Mouse (Mus musculus) urinary bladder, postnatal 36 days (tissue): ENCODE measurements around the gene Kif21a.

ENCODE experiments used
- DNase-seq, 2 experiments: peaks; one replicate each; pipeline ENCODE4 v3.0.0; 2022; ENCODE audit warnings: low spot score in 2 of 2, mixed read lengths in 1 of 2

Gene Kif21a

DNA sequence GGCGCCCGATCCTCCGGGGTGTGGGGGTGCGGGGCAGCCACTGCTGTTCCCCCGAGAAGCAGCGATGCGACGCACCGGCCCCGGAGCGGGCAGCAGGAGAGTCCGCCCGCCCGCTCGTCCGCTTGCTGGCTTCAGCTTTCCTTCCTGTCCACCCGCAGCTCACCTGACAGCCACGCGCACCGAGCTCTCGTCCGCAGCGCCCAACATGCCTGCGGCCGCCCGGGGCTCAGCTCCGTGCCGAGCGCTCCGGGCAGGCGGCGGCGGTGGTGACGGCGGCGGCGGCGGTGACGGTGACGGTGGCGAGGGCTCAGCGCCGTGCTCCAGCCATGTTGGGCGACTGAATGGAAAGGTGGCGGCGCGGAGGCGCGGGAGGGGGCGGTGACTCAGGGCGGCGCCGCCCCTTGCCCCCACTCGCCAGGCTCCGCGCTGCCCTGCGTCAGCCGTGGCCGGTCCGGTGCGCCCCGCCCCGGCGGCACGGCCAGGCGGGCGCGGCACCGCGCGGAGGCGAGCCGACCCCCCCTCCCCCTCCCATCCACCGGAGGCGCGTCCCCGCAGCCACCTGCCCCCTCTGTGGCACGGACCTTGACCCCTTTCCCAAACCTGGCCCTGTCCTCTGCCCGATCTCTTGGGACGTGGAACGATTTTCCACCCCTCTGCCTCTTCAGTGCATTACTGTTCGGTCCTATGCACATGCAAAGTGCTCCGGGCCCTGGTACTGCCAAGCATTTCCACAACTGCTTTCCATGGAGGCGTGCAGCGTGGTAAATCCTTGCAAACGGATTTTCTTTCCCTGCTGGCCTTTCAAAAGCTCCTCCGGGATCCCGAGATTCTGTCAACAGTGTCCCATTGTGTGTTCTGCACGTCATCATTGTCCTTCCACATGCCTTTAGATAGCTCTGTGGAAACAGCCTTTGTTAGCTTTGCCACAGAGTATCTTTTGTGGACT is at the start of gene Kif21a:
Kif21a (minus strand) TSS at position 453 of the 946 bp plus-strand sequence.
- DNase-seq: peak; percentile 69 to 71

DNA sequence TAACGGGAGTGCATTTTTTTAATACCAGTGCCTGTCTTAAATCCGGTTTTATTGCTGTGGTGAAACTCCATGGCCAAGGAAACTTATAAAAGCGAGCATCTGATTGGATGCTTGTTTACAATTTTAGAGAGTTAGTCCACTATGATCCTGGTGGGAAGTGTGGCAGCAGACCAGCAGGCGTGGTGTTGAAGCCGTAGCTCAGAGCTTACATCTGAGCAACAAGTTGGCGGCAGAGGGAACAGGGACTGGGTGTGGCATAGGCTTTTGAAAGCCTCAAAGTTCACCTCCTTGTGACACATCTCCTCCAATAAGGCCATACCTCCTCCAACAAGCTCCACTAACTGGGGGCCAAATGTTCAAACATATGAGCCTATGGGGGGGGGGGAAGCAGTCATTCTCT is 46.9 kb upstream of the Kif21a start:
- DNase-seq: peak in 1 of 2 experiments; percentile 19

DNA sequence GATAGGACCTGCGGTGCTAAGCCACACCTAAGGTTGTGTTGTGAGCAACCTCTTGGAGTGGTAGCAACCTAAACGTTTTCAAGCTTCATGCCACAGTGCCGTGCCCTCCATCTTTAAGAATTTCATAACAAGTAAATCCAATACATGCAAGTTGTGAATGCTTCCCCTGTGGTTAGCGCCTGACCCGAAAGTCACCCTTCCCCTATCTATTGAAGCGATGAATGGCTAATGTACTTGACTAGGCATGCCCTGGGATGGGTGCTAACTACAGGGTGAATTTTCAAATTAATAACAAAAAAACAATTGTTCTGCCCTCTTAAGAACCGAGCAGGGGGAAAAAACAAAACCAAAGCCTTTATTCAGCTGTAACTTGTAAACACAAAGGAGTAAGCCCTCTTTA is 39.7 kb upstream of the Kif21a start:
- DNase-seq: no peak

DNA sequence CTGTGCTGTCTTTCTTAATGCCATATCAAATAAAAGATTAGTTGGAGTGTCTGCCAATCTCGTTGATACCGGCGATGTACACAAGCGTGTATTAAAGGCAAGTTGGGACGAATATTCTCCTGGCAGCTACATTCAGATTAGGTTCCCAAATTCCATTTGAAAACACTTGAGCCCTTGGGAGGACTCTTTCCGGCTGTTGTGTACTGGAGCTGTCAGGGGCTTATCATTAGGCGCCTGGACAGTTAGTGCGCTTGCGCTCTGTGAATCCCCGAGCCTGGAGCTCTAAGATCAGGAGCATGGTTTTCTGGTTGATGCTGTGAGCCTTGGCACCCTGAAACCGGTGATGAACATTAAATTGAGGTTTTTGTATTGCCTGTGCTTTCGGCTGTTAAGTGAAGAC is 38.3 kb upstream of the Kif21a start:
- no peak for DNase-seq

DNA sequence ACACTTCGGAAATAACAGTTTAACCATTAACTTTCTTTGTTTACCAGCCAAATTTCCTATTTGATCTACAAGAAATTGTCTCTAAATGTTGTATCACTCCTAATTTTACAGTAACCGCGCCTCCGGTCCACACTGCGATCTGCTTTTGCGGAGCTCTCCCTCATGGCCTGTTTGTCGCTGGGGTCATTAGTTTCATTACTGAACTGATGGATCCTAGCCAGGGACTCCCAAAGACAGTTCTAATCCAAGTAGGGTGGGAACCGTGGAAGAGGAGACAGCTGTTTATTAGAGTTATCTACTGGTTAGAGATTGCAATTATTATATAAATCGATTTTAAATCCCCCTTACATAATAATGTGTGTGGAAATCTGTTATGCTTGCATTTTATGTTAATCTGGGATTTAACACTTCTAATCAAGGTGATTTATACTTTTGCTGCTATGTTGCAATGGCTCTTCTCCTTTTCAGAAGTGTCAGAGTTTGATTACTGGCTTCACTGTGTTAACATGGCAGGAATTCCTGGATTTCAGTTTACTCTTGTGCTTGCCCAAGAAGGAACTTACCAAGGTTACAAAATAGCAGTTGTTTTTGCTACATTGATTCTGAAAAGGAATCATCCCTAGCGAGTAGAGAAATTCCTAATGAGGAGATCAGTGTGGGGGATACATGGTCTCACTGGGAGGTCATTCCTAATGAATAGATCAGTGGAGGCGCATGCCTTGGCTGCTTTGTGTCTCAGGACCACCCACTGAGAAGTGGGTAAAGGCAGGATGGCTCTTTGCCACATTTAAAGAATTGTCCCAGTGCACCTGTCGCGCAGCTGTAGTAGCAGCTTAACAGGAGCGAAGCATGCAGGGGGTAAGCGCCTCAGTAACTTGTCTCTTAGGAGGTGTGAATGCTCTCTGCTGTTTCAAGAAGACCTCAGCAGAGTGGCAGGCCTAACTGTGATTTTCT is 28.0 kb upstream of the Kif21a start:
- DNase-seq: no peak

DNA sequence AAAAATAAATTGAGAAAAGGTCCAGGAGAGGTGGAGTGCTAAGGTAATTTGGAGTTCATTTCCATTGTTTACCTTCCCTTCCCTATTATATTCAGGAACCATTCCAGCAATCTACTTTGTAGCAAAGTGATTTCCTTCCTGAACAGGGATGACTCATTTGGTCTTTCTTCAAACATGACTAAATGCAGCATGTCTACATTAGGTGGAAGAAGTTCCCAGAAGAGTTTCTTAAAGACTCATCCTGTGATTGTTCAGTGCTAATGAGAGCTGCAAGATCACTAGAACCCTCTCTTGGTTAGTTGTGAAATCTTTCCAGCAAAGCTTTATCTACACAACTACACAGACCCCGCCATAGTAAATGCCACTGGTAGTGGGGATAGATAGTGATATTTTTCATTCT is 22.7 kb upstream of the Kif21a start:
- no peak for DNase-seq

DNA sequence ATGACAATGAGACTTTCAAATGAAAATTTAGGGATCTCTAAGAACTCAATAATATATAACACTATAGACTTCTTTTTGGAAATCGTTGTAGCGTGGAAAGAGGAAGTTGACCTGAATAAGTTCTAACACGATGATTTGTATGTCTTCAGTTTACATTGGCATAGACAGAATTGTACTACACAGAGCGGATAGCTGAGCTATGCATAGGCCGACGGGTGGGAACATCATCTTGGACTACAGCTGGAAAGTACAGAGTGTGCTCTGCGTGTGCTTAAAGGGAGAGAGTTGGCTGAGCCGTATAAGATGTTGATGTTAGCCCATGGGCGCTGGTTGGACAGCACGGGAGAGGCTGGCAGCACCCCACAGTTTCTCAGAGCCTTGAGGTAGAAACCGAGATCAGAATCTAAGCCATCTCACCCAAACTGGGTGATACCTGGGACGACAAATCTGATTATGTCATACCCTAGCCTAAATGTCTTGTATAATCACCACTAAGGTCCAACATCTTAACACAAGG is 14.6 kb upstream of the Kif21a start:
- DNase-seq: no peak

DNA sequence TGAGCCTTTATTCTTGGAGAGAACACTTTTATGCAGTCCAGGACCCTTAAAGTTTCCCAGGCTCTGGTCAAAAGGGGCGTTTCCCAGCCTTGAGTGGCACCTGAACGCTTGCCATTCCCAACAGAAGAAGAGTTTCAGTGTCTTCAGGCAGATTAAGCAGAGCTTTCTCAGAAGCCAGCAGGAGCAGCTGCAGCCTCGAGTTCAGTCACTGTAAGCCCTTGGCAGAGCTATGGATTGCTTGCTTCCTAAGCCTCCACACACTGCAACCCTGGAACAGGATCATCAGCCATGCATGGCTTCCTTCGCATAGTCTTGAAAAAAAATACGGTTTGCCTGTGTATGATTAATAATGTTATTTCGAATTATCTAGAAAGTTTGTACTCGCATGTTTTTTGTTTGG is 14.1 kb upstream of the Kif21a start:
- peak in 1 of 2 experiments; percentile 5 for DNase-seq

DNA sequence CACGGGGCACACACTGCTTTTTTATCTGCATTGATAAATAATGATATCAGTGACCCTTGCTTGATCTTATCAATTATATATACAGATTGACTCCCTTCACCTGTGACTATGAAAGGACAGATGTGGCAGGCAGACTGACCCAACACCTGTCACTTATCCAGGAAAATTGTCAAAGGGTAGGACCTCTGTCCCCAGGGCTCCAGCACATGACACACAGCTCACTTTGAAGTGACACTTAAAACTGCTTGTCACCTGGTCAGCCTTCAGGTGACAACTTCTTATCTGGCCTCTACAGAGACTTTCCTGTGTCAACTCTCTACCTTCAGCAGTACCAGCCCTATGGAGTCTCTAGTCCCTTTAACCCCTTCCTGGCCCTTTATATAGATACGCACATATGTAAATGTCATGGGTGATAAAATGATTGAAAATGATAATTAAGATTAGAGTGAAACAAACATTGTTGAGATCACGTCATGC is 7.2 kb upstream of the Kif21a start:
- DNase-seq: no peak

DNA sequence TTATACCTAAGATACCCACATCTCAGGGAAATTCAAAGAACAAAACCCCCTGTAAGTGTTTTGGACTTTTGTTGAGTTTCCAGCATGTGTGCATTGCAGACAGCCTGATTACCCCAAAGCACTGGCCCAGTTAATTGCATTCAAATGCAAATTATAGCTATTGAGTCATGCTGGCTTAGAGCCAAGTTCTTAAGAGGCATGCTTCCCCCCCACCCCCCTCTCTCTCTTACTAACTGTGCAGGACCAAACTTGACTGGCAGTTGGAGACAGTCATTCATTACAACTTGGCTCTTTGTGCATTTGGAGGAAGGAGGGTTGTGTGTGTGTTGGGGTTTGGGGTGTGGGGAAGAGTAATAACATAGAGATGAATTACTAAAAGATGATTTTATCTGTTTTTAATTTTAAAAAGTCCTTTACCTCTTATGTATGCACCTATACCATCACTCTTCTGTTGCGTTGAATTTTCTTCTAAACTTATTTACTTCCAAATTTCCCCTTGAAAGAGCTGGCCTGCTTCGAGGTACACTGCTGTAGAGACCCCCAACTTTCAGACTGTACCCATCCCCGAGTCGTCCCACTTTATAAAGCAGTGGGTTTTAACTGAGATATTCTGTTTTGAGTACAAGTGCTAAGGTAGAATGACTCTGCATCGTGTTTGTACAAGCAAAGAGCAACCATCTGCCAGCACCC is 6.6 kb upstream of the Kif21a start:
- no peak for DNase-seq

DNA sequence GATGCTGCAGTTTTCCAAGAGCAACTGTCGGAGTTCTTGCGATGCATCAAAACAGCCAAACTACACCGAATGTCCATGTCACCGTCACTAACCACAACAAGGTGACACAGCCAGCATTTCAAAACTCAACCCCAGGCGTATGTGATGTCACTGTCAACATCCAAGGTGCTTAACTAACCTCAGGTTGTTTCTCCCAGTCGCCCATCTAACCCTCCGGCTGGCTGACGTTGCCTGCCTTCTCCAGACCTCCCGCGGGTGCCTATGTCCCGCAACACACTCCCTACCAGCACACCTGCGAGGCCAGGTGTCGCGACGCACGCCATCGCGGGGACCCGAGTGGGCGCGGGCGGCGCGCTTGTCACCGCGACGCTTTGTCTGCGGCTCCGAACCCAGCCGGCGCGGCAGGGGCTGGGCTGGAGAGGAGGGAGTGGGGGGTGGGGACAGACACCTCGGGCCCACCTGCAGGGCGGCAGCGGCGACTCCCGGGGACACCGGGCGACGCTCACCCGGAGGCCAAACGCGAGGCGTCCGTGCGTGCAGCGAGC is 725 bp downstream of the Kif21a start:
- DNase-seq: peak in 1 of 2 experiments; percentile 3

DNA sequence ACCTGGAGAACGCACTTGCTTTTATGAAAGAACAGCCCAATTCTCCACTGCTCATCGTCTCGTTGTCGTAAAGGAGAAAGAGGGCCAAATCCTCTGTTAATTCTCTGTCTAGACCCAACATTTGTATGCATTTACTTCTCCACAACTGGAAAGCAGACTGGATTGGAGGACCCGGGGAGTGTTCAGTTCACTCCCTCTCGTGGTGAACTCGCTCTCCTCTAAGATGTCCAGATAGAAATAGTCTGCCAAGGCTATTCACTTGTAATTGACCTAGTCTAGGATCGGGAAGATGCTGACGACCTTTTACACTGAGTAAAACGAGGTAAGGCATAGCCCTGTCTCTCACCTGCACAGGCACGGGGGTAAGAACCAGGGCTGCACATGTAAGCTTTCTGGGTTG is 2.1 kb downstream of the Kif21a start:
- no peak for DNase-seq

DNA sequence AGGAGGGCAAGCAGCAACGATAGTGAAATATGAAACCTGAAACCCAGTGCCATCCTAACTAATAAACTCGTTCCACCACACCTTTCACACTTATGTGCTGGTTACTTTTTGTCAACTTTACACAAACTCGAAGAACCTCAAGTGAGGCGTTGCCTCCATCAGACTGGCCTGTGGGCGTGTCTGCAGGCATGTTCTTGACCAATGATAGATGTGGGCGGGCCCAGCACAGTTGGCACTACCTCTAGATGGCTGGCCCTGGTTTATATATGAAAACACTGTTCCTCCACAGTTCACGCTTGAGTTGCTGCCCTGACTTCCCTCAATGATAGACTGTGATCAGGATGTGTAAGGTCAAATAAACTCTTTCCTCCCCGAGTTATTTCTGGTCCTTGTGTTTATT is 3.2 kb downstream of the Kif21a start:
- peak in 1 of 2 experiments; percentile 11 for DNase-seq

DNA sequence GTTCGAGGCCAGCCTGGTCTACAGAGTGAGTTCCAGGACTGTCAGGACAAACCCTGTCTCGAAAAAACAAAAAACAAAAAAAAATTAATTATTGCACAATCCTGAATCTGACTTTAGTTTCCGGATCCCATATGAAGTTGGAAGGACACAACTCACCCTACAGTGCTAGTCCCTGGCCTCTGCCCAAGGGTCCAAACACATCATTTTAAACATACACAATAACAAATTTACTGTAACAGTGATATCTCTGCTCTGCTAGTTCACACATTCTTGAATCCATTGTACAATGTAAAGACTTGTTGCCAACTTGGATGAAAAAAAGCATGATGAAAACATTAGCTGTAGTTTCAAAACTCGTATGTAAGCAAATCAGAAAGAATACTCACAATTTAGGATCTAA is 6.5 kb downstream of the Kif21a start:
- no peak for DNase-seq

DNA sequence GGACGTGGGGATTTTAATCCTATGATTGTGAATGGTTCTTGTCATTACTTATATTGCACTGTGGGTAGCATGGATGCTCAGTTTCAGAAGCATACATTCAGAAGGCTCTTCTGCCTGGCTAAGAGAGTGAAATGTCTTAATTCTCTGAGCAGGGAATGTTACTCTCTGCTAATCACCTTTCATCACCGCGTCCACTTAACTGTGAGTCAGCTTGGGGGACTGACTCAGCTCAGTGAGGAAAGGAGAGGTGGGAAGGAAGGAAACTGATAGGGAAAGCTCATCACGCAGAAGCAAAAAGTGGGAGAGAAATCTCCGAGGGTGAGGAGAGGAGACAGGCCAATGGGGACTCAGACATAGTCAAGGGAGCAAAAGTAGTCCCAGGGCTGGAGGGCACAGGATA is 10.9 kb downstream of the Kif21a start:
- DNase-seq: no peak

DNA sequence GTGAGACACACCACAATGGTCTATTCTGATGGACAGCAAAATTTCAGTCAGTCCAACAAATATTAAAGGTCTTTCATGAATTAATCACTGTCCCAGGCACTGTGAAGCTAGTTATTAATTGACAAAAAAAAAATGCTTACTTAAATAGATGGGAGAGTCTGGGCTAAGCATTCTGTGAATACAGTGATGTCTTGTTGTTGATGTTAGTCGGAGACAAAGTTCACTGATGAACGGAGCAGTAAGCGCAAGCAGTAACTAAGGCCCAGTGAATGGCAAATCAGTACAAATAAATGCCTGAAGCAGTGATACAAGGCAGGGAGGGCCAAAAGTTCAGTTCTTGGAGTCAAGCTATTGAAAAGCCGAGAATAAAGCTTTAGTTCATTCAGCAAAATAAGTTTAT is 15.7 kb downstream of the Kif21a start:
- no peak for DNase-seq

DNA sequence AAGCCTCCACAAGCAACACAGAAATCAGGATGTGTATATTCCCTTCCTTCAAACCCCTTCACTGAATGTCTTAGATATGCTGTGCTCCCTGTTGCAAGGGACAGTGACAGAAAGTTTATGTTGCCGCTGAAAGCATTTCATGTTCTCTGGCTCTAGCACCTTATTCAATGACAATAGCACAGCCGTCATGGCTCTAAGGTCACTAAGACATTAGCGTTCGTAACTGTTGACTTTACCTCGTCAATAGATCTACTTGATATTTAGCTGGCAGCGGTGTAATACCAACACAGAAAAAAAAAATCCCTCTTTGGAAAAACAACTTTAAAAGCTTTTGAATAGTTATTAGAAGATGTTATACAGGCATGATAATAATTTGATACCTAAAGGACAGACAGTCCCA is 16.2 kb downstream of the Kif21a start:
- DNase-seq: no peak

DNA sequence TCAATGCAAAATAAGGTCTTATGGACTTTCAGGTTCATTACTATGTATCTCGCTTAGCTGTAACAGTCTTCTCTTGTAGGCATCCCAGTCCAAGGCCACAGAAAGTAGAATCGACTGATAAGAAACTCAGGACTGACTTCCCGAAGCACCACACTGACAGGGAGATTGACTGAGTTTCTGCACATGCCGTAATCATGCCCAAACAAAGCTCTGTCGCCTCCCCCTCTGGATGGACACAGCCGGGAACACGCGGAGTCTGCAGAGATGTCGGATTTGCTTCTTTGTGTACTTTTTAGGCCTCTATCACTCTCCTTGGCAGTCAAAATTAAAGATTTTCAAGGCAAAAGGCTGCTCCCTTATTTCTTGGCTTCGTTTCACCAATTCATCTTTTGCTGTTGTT is 20.8 kb downstream of the Kif21a start:
- DNase-seq: no peak

DNA sequence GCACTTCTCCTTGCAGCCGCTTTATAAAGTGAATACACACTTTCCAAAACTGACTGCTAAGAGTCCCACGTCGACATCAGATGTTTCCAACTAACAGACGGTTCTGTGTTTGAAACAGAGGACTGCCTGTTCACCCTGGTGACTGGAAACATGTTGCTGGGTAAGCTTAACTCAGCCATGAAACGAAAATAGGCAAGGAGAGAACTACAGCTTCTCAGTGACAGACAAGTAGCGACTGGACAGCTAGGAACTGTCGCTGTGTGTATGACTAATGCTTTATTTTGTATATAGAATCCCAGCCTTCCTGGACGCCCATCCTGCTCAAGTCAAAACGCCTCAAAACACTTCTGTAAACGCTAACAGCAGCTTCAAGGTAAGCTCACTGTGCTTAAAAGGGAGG is 21.3 kb downstream of the Kif21a start:
- no peak for DNase-seq

DNA sequence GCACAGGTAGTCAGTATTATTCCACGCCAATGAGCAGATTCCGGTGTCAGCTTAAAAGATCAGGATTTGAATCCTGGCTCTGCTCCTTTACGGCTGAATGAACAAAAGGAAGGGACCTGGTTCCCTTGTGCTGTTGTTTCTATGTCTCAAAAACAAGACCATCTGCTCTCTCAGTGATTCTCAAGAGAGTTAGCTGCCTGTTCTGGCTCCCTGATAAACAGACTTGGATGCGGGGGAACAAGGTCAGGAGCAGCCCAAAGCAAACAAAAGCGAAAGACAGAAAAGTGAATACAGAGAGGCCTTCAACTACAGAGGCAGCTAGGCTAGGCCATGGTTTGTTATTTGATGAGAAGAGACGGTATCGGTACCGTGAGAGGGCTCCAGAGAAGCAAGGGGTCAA is 27.5 kb downstream of the Kif21a start:
- DNase-seq: no peak

DNA sequence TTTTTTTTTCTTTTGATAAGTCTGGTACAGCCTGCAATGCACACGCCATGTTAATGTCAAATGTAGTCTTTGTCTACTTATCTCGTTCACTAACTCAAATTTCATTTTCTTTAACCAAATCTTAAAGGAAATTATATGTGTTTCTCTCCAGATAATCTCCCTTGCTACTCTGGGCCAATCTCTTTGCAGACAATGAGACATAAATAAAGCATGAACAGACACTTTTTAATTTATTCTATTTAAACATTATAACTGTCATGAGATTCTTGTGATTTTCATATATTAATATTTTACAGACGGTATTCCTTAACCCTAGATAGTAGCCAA is 30.9 kb downstream of the Kif21a start:
- DNase-seq: no peak
